Mouse (Mus musculus): ENCODE data around the gene Pet100. TPM values are rescaled to one million over a fixed set of nuclear protein-coding genes. Genes with fewer than 3 reads are reported as not detected.
A peak's percentile ranks its signal among the peaks of the same experiment; 100 is the strongest.

Gene Pet100
- polyA plus RNA-seq, 1 experiment from 2014 or later = 151 TPM

GRCm38 (mm10) chr8:3599219-3599618 lies 22.1 kb upstream of the Pet100 start:
- peaks cover 3% of the 10 kb centered on the region; the same call in 1 of the 2 replicates for H3K4me1 ChIP-seq (replicated peaks; ENCODE audit: insufficient read depth, low read length)
- no peak overlapping the region for H3K4me3 ChIP-seq (replicated peaks; ENCODE audit: low read depth, low read length)
- H3K9me3 ChIP-seq (replicated peaks; ENCODE audit: low read length) = no peaks in the 10 kb centered on the region
- 82% methylated on average over 1 of the region's 1 CpGs for WGBS
- ATAC-seq (replicated peaks; ENCODE audit: low FRiP score, low read depth) (no peak), DNase-seq (ENCODE audit: low spot score) (no peak)
- TF ChIP-seq CTCF (IDR thresholded peaks at IDR 0.05; ENCODE audit: low read depth) = no peak
- H3K27ac ChIP-seq = no peak overlapping the region
- H3K36me3 ChIP-seq (ENCODE audit: insufficient read depth, low read length) = 0 out of 2 replicates have a peak, but pooled peaks cover 4% of the 10 kb centered on the region
- H3K4me2 ChIP-seq (ENCODE audit: low read length) = no peak overlapping the region
- H3K9ac ChIP-seq (ENCODE audit: low read depth, low read length) = no peak overlapping the region
- H3K27me3 ChIP-seq (ENCODE audit: insufficient read depth, low read length) = no peaks in the 10 kb centered on the region

- ATAC-seq (replicated peaks; ENCODE audit: low FRiP score, low read depth) (no peak), DNase-seq (ENCODE audit: low spot score) (no peak)
- H3K4me3 ChIP-seq (replicated peaks; ENCODE audit: low read depth, low read length) = no peak overlapping the region
- TF ChIP-seq CTCF (IDR thresholded peaks at IDR 0.05; ENCODE audit: low read depth) = no peak
- no peaks in the 10 kb centered on the region for H3K9me3 ChIP-seq (replicated peaks; ENCODE audit: low read length)
- H3K36me3 ChIP-seq (ENCODE audit: insufficient read depth, low read length) = 0 out of 2 replicates have a peak, but pooled peaks cover 4% of the 10 kb centered on the region
- no peak overlapping the region for H3K27ac ChIP-seq
- H3K4me1 ChIP-seq (replicated peaks; ENCODE audit: insufficient read depth, low read length) = peaks cover 3% of the 10 kb centered on the region; the same call in 1 of the 2 replicates
- no peaks in the 10 kb centered on the region for H3K27me3 ChIP-seq (ENCODE audit: insufficient read depth, low read length)
- H3K9ac ChIP-seq (ENCODE audit: low read depth, low read length) = no peak overlapping the region
- no peak overlapping the region for H3K4me2 ChIP-seq (ENCODE audit: low read length)
- WGBS = 80% methylated on average over 6 of the region's 6 CpGs
Observed at GRCm38 (mm10) chr8:3600401-3600800, 20.9 kb upstream of the Pet100 start.

GRCm38 (mm10) chr8:3603439-3603838 lies 17.9 kb upstream of the Pet100 start:
- Histone ChIP-seq H3K9ac (ENCODE audit: low read depth, low read length) (no peak overlapping the region), H3K27me3 (ENCODE audit: insufficient read depth, low read length) (no peaks in the 10 kb centered on the region), H3K27ac (no peak overlapping the region), H3K9me3 (replicated peaks; ENCODE audit: low read length) (no peaks in the 10 kb centered on the region), H3K4me1 (replicated peaks; ENCODE audit: insufficient read depth, low read length) (no peaks in the 10 kb centered on the region), H3K4me3 (replicated peaks; ENCODE audit: low read depth, low read length) (no peak overlapping the region), H3K4me2 (ENCODE audit: low read length) (no peak overlapping the region), H3K36me3 (ENCODE audit: insufficient read depth, low read length) (0 out of 2 replicates have a peak, but pooled peaks cover 5% of the 10 kb centered on the region)
- DNase-seq (ENCODE audit: low spot score) (no peak), ATAC-seq (replicated peaks; ENCODE audit: low FRiP score, low read depth) (no peak)
- TF ChIP-seq CTCF (IDR thresholded peaks at IDR 0.05; ENCODE audit: low read depth) = no peak
- 64% methylated on average over 13 of the region's 13 CpGs for WGBS

- Histone ChIP-seq H3K36me3 (ENCODE audit: insufficient read depth, low read length) (peaks cover 28% of the 10 kb centered on the region), H3K27me3 (ENCODE audit: insufficient read depth, low read length) (no peaks in the 10 kb centered on the region), H3K4me3 (replicated peaks; ENCODE audit: low read depth, low read length) (no peak overlapping the region), H3K4me2 (ENCODE audit: low read length) (no peak overlapping the region), H3K9me3 (replicated peaks; ENCODE audit: low read length) (no peaks in the 10 kb centered on the region), H3K27ac (peak overlapping the region; percentile 25; the same call in 1 of the 2 replicates), H3K4me1 (replicated peaks; ENCODE audit: insufficient read depth, low read length) (no peaks in the 10 kb centered on the region), H3K9ac (ENCODE audit: low read depth, low read length) (no peak overlapping the region)
- ATAC-seq (replicated peaks; ENCODE audit: low FRiP score, low read depth) (no peak), DNase-seq (ENCODE audit: low spot score) (no peak)
- no peak for TF ChIP-seq CTCF (IDR thresholded peaks at IDR 0.05; ENCODE audit: low read depth)
- WGBS = 68% methylated on average over 16 of the region's 16 CpGs
Observed at GRCm38 (mm10) chr8:3606593-3606992, 14.8 kb upstream of the Pet100 start.

GRCm38 (mm10) chr8:3607822-3608221 lies 13.5 kb upstream of the Pet100 start:
- no peak for DNase-seq (ENCODE audit: low spot score)
- H3K27ac ChIP-seq = no peak overlapping the region
- H3K9me3 ChIP-seq (replicated peaks; ENCODE audit: low read length) = no peaks in the 10 kb centered on the region
- H3K4me3 ChIP-seq (replicated peaks; ENCODE audit: low read depth, low read length) = no peak overlapping the region
- 90% methylated on average over 7 of the region's 7 CpGs for WGBS
- H3K4me1 ChIP-seq (replicated peaks; ENCODE audit: insufficient read depth, low read length) = no peaks in the 10 kb centered on the region
- H3K36me3 ChIP-seq (ENCODE audit: insufficient read depth, low read length) = peaks cover 38% of the 10 kb centered on the region
- H3K4me2 ChIP-seq (ENCODE audit: low read length) = no peak overlapping the region
- no peaks in the 10 kb centered on the region for H3K27me3 ChIP-seq (ENCODE audit: insufficient read depth, low read length)
- TF ChIP-seq CTCF (IDR thresholded peaks at IDR 0.05; ENCODE audit: low read depth) = no peak
- no peak for ATAC-seq (replicated peaks; ENCODE audit: low FRiP score, low read depth)
- H3K9ac ChIP-seq (ENCODE audit: low read depth, low read length) = no peak overlapping the region

- Histone ChIP-seq H3K27ac (peak overlapping the region; percentile 65), H3K4me2 (ENCODE audit: low read length) (no peak overlapping the region), H3K27me3 (ENCODE audit: insufficient read depth, low read length) (no peaks in the 10 kb centered on the region), H3K9ac (ENCODE audit: low read depth, low read length) (no peak overlapping the region), H3K4me3 (replicated peaks; ENCODE audit: low read depth, low read length) (no peak overlapping the region), H3K4me1 (replicated peaks; ENCODE audit: insufficient read depth, low read length) (no peaks in the 10 kb centered on the region), H3K36me3 (ENCODE audit: insufficient read depth, low read length) (peaks cover 48% of the 10 kb centered on the region), H3K9me3 (replicated peaks; ENCODE audit: low read length) (no peaks in the 10 kb centered on the region)
- 60% methylated on average over 12 of the region's 12 CpGs for WGBS
- ATAC-seq (replicated peaks; ENCODE audit: low FRiP score, low read depth) = no peak
- no peak for DNase-seq (ENCODE audit: low spot score)
- TF ChIP-seq CTCF (IDR thresholded peaks at IDR 0.05; ENCODE audit: low read depth) = no peak
Observed at GRCm38 (mm10) chr8:3609046-3609815, 12.1 kb upstream of the Pet100 start.
